Mouse (Mus musculus): ENCODE results near the gene Mtnr1b. TPM values are rescaled to one million over a fixed set of nuclear protein-coding genes. Genes with fewer than 3 reads are reported as not detected.

The Mtnr1b gene
- total RNA-seq (2021): not detected
- long read RNA-seq, experiment 1: 0 reads
- long read RNA-seq, experiment 2: 0 reads

GRCm38 (mm10) chr9:15874506-15875160, at the start of gene Mtnr1b:
Gene Mtnr1b (minus strand): TSS chr9:15874556.
- TF ChIP-seq CTCF (conservative IDR thresholded peaks at IDR 0.05): 0 out of 2 replicates have a peak, but pooled peaks have one; percentile 3
- Histone ChIP-seq H3K27ac (no peak within 1 kb of the TSS), H3K4me3 (no peak within 1 kb of the TSS)
- DNase-seq (ENCODE audit: low spot score in 2 of 2): no peak

GRCm38 (mm10) chr9:15920271-15920670, 45.9 kb upstream of the Mtnr1b start:
- no peak overlapping the region for H3K4me3 ChIP-seq
- TF ChIP-seq CTCF (conservative IDR thresholded peaks at IDR 0.05): no peak
- DNase-seq (ENCODE audit: low spot score in 2 of 2): no peak
- no peak overlapping the region for H3K27ac ChIP-seq

GRCm38 (mm10) chr9:15919373-15920005, 45.1 kb upstream of the Mtnr1b start:
- DNase-seq (ENCODE audit: low spot score in 2 of 2): no peak
- Histone ChIP-seq H3K27ac (no peak overlapping the region), H3K4me3 (no peak overlapping the region)
- peak; percentile 72 for TF ChIP-seq CTCF (conservative IDR thresholded peaks at IDR 0.05)

GRCm38 (mm10) chr9:15916600-15916999, 42.2 kb upstream of the Mtnr1b start:
- Histone ChIP-seq H3K4me3 (no peak overlapping the region), H3K27ac (no peak overlapping the region)
- DNase-seq (ENCODE audit: low spot score in 2 of 2): no peak
- no peak for TF ChIP-seq CTCF (conservative IDR thresholded peaks at IDR 0.05)

- H3K27ac ChIP-seq: no peak overlapping the region
- no peak overlapping the region for H3K4me3 ChIP-seq
- DNase-seq (ENCODE audit: low spot score in 2 of 2): no peak
- TF ChIP-seq CTCF (conservative IDR thresholded peaks at IDR 0.05): no peak
These were observed 38.4 kb upstream of the Mtnr1b start for GRCm38 (mm10) chr9:15912735-15913134.

GRCm38 (mm10) chr9:15909397-15910113, 35.2 kb upstream of the Mtnr1b start:
- TF ChIP-seq CTCF (conservative IDR thresholded peaks at IDR 0.05): no peak
- Histone ChIP-seq H3K27ac (no peak overlapping the region), H3K4me3 (no peak overlapping the region)
- DNase-seq (ENCODE audit: low spot score in 2 of 2): no peak

- no peak for DNase-seq (ENCODE audit: low spot score in 2 of 2)
- no peak overlapping the region for H3K4me3 ChIP-seq
- no peak overlapping the region for H3K27ac ChIP-seq
- no peak for TF ChIP-seq CTCF (conservative IDR thresholded peaks at IDR 0.05)
These were observed 29.8 kb upstream of the Mtnr1b start for GRCm38 (mm10) chr9:15903948-15904750.

GRCm38 (mm10) chr9:15898112-15898511, 23.8 kb upstream of the Mtnr1b start:
- DNase-seq (ENCODE audit: low spot score in 2 of 2): no peak
- no peak overlapping the region for H3K27ac ChIP-seq
- H3K4me3 ChIP-seq: no peak overlapping the region
- no peak for TF ChIP-seq CTCF (conservative IDR thresholded peaks at IDR 0.05)

GRCm38 (mm10) chr9:15886756-15887155, 12.4 kb upstream of the Mtnr1b start:
- H3K4me3 ChIP-seq: no peak overlapping the region
- no peak overlapping the region for H3K27ac ChIP-seq
- no peak for DNase-seq (ENCODE audit: low spot score in 2 of 2)
- no peak for TF ChIP-seq CTCF (conservative IDR thresholded peaks at IDR 0.05)

GRCm38 (mm10) chr9:15880754-15881153, 6.4 kb upstream of the Mtnr1b start:
- DNase-seq (ENCODE audit: low spot score in 2 of 2): no peak
- H3K27ac ChIP-seq: no peak overlapping the region
- no peak for TF ChIP-seq CTCF (conservative IDR thresholded peaks at IDR 0.05)

GRCm38 (mm10) chr9:15880160-15880603, 5.8 kb upstream of the Mtnr1b start:
- peak; percentile 79 for TF ChIP-seq CTCF (conservative IDR thresholded peaks at IDR 0.05)
- Histone ChIP-seq H3K4me3 (no peak overlapping the region), H3K27ac (no peak overlapping the region)
- DNase-seq (ENCODE audit: low spot score in 2 of 2): peak; percentile 10 to 26

More at GRCm38 (mm10) chr9:15880754-15881153, 6.4 kb upstream of the Mtnr1b start:
- H3K4me3 ChIP-seq: no peak overlapping the region

GRCm38 (mm10) chr9:15870013-15870412, 4.3 kb downstream of the Mtnr1b start:
- Histone ChIP-seq H3K27ac (no peak overlapping the region), H3K4me3 (no peak overlapping the region)
- TF ChIP-seq CTCF (conservative IDR thresholded peaks at IDR 0.05): no peak
- DNase-seq (ENCODE audit: low spot score in 2 of 2): no peak

Measured in layer of hippocampus, adult 2 months (tissue).